Mouse (Mus musculus): ENCODE data around the gene Dnaaf5. TPM values are rescaled to one million over a fixed set of nuclear protein-coding genes. Genes with fewer than 3 reads are reported as not detected.

Dnaaf5 gene
- polyA plus RNA-seq, 1 experiment: 14.9 TPM

DNA sequence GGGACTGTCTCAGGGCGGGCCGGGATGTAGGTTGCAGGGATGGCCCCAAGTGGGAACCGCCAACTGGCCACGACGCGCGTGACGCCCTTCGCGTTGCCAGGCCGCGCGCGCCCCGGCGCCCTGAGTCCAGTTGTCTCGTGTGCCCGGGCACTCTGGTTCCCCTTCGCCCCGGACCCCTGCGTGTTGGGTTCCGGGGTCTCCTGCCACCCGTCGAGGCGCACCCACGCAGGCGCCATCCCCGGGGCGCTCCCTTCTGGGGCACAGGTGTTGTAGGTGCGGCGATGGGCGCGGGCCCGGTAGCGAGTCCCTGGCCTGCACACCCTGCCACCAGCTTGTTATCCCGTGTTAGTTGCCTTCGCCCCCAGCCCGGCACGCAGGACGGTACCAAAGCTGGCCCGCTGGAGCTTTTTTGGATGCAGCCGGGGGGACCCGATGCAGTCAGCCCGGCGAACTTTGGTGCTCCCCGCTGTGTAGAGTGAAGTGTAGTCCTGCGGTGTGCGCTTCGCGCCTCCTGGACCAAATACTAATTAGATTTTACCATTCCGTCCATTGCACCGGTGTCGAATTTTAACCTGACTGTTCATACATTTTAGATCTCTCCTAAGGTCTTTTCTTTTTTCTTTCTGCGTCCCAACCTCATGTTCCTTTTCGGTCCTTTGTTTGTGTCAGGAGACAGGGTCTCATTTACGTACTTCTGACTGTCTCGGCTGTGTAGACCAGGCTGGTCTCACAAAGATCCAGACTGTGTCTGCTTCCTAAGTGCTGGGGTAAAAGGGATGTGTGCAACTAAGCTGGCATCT is 50.9 kb downstream of the Dnaaf5 start:
- TF ChIP-seq CTCF (IDR thresholded peaks at IDR 0.05; ENCODE audit: borderline replicate concordance, extremely low read depth, insufficient read depth, insufficient read length) (no peak), POLR2A (IDR thresholded peaks at IDR 0.05; ENCODE audit: borderline replicate concordance, extremely low read depth, insufficient read depth, insufficient read length, poor library complexity, severe bottlenecking) (no peak)
- peak; percentile 12 for DNase-seq (ENCODE audit: low read depth)

DNA sequence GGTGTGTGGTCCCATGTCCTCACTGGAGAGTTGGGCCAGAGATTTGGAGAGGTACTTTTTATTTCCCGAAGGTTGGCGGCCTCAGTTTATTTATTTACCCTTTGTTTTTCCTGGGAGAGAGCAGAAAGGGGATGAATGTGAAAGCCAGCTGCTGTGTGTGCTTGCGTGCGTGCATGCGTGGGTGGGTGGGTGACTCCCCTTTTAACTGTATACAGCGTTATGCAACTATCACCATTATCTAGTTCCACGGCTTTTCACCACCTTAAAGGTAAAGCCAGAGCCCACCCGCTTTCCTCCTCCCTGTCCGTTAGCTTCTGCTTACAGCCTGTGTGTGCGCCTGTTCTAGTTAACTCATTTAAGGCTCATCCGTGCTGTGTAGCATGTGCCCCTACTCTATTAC is 52.1 kb downstream of the Dnaaf5 start:
- no peak for DNase-seq (ENCODE audit: low read depth)
- no peak for TF ChIP-seq POLR2A (IDR thresholded peaks at IDR 0.05; ENCODE audit: borderline replicate concordance, extremely low read depth, insufficient read depth, insufficient read length, poor library complexity, severe bottlenecking)
- no peak for TF ChIP-seq CTCF (IDR thresholded peaks at IDR 0.05; ENCODE audit: borderline replicate concordance, extremely low read depth, insufficient read depth, insufficient read length)

DNA sequence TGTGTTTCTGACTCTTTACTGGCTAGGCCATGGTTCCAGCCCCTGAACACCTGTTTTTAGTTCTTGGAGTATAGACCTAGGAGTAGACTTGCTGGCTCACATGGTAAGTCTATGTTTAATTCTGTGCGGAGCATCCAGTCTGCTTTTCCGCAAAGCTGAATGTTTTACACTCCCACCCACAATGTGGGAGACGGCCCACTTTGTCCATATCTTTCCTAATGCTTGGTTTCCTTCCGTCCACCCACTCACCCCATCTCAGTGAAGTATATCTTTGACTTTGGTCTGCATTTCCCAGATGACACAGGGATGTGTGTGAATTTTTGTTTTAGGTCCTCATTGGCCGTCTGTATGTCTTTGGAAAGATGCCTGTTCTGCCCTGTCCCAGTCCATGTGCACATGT is 53.3 kb downstream of the Dnaaf5 start:
- DNase-seq (ENCODE audit: low read depth): no peak
- TF ChIP-seq POLR2A (IDR thresholded peaks at IDR 0.05; ENCODE audit: borderline replicate concordance, extremely low read depth, insufficient read depth, insufficient read length, poor library complexity, severe bottlenecking) (no peak), CTCF (IDR thresholded peaks at IDR 0.05; ENCODE audit: borderline replicate concordance, extremely low read depth, insufficient read depth, insufficient read length) (no peak)

DNA sequence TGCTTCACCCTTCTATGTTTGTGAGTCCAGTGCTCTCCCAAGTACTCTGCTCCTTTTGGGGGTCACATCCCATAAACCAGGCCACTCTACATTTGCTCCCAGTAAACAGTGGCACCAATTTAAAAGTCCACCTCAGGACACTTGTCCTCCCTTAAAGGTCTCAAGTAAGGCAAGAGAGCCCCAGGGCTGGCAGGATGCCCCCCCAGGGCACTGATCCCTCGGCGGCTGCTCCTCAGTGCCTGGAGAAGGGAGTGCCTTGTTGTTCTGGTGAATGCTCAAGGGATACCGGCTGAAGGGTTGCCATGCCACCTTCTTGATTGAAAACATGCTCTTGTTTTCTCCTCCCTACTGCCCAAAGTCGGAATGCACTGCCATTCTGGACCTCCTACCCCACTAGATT is 56.1 kb downstream of the Dnaaf5 start:
- TF ChIP-seq CTCF (IDR thresholded peaks at IDR 0.05; ENCODE audit: borderline replicate concordance, extremely low read depth, insufficient read depth, insufficient read length): no peak
- TF ChIP-seq POLR2A (IDR thresholded peaks at IDR 0.05; ENCODE audit: borderline replicate concordance, extremely low read depth, insufficient read depth, insufficient read length, poor library complexity, severe bottlenecking): no peak
- no peak for DNase-seq (ENCODE audit: low read depth)

DNA sequence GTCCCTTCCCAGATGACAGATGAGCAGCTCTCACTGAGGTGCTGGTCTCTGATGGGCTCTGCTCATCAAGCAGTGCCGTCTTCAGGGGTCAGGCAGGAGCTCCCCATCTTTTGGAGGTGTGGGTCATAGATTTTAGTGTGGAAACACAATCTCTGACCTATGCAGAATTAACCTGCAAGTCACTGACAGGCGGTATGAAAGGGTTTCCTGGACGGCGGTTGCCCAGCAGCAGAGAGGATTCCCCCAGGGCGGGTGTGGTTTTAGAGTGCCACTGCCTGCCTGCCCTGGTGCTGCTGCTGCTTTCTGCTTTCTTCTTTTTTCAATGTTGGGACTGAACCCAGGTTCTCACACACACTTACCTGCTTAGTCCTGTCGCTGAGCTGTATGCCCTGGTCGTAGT is 56.5 kb downstream of the Dnaaf5 start:
- TF ChIP-seq CTCF (IDR thresholded peaks at IDR 0.05; ENCODE audit: borderline replicate concordance, extremely low read depth, insufficient read depth, insufficient read length): no peak
- no peak for DNase-seq (ENCODE audit: low read depth)

DNA sequence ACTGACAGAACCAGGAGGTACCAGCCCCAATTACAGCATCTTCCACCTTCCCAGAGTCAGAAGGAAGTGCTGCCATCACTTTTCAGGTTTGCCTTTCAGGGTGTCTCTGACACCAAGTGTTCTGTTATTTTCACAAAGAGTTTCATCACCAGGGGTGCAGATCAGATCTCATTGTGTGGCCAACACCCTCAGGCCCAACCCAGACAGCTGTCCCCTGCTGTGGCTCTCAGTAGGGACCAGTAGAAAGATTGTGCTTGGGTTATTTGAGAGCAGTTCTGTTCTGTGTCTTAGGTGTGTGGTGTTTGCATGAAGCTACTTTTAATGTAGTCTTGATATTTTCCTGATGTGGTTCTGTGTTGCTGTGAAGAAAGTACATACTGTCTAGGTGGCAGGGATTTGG is 58.2 kb downstream of the Dnaaf5 start:
- no peak for DNase-seq (ENCODE audit: low read depth)
- TF ChIP-seq POLR2A (IDR thresholded peaks at IDR 0.05; ENCODE audit: borderline replicate concordance, extremely low read depth, insufficient read depth, insufficient read length, poor library complexity, severe bottlenecking) (no peak), CTCF (IDR thresholded peaks at IDR 0.05; ENCODE audit: borderline replicate concordance, extremely low read depth, insufficient read depth, insufficient read length) (no peak)

DNA sequence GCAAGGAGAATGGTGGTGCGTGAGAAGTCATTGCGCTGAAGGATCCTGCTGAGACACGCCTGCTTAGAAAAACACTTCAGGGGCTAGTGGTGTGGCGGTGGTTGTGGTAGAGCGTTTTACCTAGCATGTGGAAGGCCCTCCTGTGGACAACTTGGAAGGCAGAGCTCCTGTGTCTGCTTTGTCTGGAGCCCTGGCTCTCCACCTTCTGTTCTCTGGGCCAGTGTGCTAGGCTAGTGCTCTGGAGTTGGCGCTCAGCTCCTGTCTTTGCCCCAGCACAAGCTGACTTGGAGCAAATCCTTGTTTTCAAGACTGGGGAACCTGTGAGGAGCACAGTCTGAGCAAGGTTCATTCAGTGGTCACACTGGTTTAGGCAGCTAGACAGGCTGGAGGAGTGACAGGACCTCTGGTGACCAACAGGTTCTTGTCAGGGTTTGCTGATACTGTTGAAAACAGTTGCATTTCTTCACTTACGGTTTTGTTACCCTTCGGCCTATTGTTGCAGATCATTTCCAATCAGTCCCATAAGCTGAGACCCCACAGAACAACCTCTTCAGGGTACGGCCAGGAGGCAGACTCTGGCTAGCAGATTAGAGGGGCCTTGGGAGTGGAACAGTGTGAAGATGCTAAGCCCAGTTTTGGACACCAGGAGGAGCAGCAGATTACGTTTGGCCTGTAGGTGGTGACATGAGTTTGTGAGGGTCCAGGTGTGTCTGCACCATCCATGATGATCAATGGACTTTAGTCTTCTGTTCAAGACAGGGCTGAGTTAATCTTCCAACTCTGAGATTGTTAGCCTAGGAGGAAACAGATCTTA is 59.1 kb downstream of the Dnaaf5 start:
- no peak for DNase-seq (ENCODE audit: low read depth)
- TF ChIP-seq CTCF (IDR thresholded peaks at IDR 0.05; ENCODE audit: borderline replicate concordance, extremely low read depth, insufficient read depth, insufficient read length): peak; percentile 24; the same call in 1 of the 2 replicates
- no peak for TF ChIP-seq POLR2A (IDR thresholded peaks at IDR 0.05; ENCODE audit: borderline replicate concordance, extremely low read depth, insufficient read depth, insufficient read length, poor library complexity, severe bottlenecking)

DNA sequence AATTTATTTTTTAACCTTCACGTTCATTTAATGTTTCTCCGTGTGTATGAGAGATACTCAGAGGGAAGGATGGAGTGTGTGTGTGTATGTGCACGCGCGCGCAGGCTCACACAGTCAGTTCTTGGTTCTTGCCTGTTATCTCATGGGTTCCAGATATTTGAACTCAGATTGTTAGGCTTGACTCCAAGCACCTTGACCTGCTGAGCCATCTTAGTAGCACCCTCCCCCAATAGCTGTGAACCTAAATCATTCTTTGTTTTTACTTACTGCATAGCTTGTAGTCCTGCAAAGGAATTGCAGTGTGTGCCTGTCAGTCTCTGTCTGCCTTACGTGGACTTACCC is 59.6 kb downstream of the Dnaaf5 start:
- DNase-seq (ENCODE audit: low read depth): no peak
- no peak for TF ChIP-seq CTCF (IDR thresholded peaks at IDR 0.05; ENCODE audit: borderline replicate concordance, extremely low read depth, insufficient read depth, insufficient read length)
- no peak for TF ChIP-seq POLR2A (IDR thresholded peaks at IDR 0.05; ENCODE audit: borderline replicate concordance, extremely low read depth, insufficient read depth, insufficient read length, poor library complexity, severe bottlenecking)

DNA sequence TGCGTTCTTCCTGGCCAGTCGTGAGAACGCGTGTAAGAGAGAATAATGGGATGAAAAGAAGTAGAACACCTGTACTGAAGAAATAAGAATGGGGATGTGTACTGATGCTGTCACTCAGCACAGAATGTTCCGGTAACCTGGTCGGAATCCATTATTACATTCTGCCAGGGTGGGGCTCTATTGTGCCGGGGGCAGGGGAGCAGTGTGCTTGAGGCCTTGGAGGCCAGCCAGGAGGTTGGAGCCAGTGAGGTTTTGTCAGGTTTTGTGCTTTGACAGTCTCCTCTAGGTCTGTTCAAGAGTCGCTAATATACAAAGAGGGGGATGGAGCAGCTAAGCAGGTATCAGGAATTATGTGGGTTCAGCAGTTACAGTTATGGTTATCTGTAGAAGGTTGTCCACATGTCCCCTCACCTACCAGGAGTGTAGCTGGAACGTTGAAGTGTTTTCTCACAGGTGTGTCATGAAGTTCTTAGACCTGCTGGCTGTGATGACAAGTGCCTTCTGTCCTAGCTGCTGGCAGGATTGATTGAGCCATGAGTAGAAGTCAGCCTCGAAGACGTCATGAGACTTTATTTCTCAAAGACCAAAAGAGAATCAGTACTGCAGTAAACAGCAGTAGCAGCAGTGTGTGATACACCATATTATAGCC is 61.8 kb downstream of the Dnaaf5 start:
- TF ChIP-seq CTCF (IDR thresholded peaks at IDR 0.05; ENCODE audit: borderline replicate concordance, extremely low read depth, insufficient read depth, insufficient read length): no peak
- TF ChIP-seq POLR2A (IDR thresholded peaks at IDR 0.05; ENCODE audit: borderline replicate concordance, extremely low read depth, insufficient read depth, insufficient read length, poor library complexity, severe bottlenecking): no peak
- DNase-seq (ENCODE audit: low read depth): no peak

DNA sequence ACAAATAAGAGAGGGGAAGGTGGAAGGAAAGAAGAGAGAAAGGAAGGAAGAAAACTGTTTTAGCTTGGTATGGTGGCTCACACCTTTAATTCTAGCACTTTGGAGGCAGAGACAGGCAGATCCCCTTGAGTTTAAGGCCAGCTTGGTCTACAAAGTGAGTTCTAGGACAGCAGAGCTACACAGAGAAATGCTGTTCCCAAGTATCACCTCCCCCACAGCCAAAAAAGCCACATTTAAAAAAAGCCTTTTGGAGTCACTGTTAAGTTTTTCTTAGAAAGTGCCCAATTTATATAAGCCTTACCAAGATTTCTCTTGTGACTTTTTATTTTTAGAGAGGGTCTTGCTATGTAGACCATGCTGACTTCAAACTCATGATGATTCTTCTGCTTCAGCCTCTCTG is 64.3 kb downstream of the Dnaaf5 start:
- TF ChIP-seq POLR2A (IDR thresholded peaks at IDR 0.05; ENCODE audit: borderline replicate concordance, extremely low read depth, insufficient read depth, insufficient read length, poor library complexity, severe bottlenecking) (no peak), CTCF (IDR thresholded peaks at IDR 0.05; ENCODE audit: borderline replicate concordance, extremely low read depth, insufficient read depth, insufficient read length) (no peak)
- DNase-seq (ENCODE audit: low read depth): no peak

DNA sequence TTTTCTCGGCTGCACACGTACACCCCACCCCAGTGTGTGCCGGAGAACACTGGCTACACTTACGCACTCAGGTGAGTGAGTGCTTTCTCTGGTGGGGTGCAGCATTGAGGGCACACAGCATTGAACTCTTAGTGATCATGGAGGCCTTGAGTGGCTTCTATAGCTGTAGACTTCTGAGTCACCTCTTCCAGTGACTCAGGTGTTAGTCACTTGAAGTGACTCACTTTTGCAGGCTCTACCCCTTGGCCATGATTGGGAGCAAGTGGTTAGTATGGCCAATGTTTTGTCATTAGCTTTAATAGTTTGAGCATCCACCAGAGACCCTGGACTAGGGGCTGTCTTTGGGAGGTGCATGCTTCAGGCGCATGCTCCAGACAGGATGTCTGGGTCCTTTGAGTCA is 65.2 kb downstream of the Dnaaf5 start:
- no peak for TF ChIP-seq CTCF (IDR thresholded peaks at IDR 0.05; ENCODE audit: borderline replicate concordance, extremely low read depth, insufficient read depth, insufficient read length)
- no peak for TF ChIP-seq POLR2A (IDR thresholded peaks at IDR 0.05; ENCODE audit: borderline replicate concordance, extremely low read depth, insufficient read depth, insufficient read length, poor library complexity, severe bottlenecking)
- no peak for DNase-seq (ENCODE audit: low read depth)
